8 mouse cellular contexts compared by ENCODE assay signal in the genomic region with DNA sequence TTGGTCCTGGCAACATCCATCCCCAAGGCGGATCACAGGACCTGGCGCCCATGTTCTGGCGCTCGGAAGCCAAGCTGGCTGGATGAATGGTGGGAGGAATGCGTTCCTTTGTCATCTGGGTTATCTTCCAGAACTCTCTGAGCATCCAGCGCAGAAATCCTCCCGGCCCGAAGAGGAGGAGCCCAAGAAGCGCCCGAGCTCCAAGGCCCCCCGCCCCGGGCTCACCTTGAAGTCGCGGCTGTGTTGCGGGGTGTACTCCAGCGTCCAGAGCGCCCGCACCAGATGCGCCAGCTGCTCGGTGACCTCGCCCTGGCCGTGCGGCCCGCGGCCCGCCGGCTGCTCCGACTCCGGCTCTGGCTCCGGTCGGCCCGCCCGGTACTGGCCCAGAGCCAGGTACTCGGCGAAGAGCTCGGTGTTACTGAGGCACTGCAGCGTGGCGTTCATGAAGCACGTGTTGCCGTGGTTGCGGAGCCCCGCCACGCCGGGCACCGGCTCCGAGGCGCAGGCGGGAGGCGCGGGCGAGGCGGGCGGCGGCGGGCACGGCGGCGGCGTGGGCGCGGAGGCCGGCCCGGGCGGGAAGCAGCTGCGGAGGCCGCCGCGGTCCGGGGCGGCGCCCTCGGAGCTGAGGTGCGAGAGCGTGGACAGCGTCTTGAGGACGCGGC. TPM values are rescaled to one million over a fixed set of nuclear protein-coding genes. Genes with fewer than 3 reads are reported as not detected.
A peak's percentile ranks its signal among the peaks of the same experiment; 100 is the strongest.
DNase-seq lines count a peak whose midpoint lies in the region; ATAC-seq and TF ChIP-seq lines count a peak whose summit lies in the region.

No protein-coding gene starts in this region.

- H3K4me2 ChIP-seq in heart, embryonic 14.5 days (ENCODE audit: low read length): peak overlapping the region; percentile 91
- H3K4me2 ChIP-seq in liver, postnatal 0 days (ENCODE audit: low read depth, low read length): peak overlapping the region; percentile 97
- peak overlapping the region; percentile 91 for H3K4me2 ChIP-seq in neural tube, embryonic 13.5 days

- peak; percentile 38 for ATAC-seq in erythroblast, adult 5-6 weeks (replicated peaks; ENCODE audit: low FRiP score, poor library complexity, severe bottlenecking)
- 0 out of 2 replicates have a peak, but pooled peaks have one; percentile 6 for ATAC-seq in heart, embryonic 14.5 days (ENCODE audit: insufficient number of reproducible peaks, insufficient read depth, low FRiP score, low read depth)
- peak; percentile 50 for ATAC-seq in liver, postnatal 0 days
- peak; percentile 48 for ATAC-seq in neural tube, embryonic 13.5 days (ENCODE audit: low read depth)

- H3K4me3 ChIP-seq in heart, embryonic 14.5 days (ENCODE audit: control insufficient read depth in 1 of 2, insufficient read depth in 1 of 2, low read depth in 1 of 2, low read length in 2 of 2): peak overlapping the region; percentile 73 to 87
- H3K4me3 ChIP-seq in liver, postnatal 0 days (ENCODE audit: low read depth, low read length): peak overlapping the region; percentile 72
- H3K4me3 ChIP-seq in neural tube, embryonic 13.5 days: peak overlapping the region; percentile 91

- peak overlapping the region; percentile 81 for H3K9ac ChIP-seq in heart, embryonic 14.5 days (ENCODE audit: low read length)
- H3K9ac ChIP-seq in liver, postnatal 0 days (replicated peaks): peak overlapping the region; percentile 74
- peak overlapping the region; percentile 87 for H3K9ac ChIP-seq in neural tube, embryonic 13.5 days

- 2% methylated on average over 76 of the region's 77 CpGs for WGBS in heart, embryonic 14.5 days
- under 1% methylated on average over 59 of the region's 77 CpGs for WGBS in liver, postnatal 0 days (ENCODE audit: insufficient replicate concordance)
- WGBS in neural tube, embryonic 13.5 days: under 1% methylated on average over 66 of the region's 77 CpGs

- peak overlapping the region in 1 of 2 experiments; percentile 73; a peak in 2 of 4 replicates for H3K27ac ChIP-seq in heart, embryonic 14.5 days (replicated peaks in 1 of 2; ENCODE audit: control insufficient read depth in 1 of 2, insufficient read depth in 1 of 2, low read depth in 2 of 2, low read length in 2 of 2)
- peak overlapping the region; percentile 46; the same call in 1 of the 2 replicates for H3K27ac ChIP-seq in liver, postnatal 0 days (ENCODE audit: low read depth)
- H3K27ac ChIP-seq in neural tube, embryonic 13.5 days (replicated peaks): peak overlapping the region; percentile 93

- no peak for TF ChIP-seq EP300 in liver, postnatal 0 days (IDR thresholded peaks at IDR 0.05; ENCODE audit: low read depth)

- no peaks in the 10 kb centered on the region for H3K9me3 ChIP-seq in heart, embryonic 14.5 days (ENCODE audit: control insufficient read depth, low read length)
- no peaks in the 10 kb centered on the region for H3K9me3 ChIP-seq in liver, postnatal 0 days (ENCODE audit: low read length)
- no peaks in the 10 kb centered on the region for H3K9me3 ChIP-seq in neural tube, embryonic 13.5 days

- H3K4me1 ChIP-seq in heart, embryonic 14.5 days (ENCODE audit: control insufficient read depth in 2 of 2, insufficient read depth in 2 of 2, low read length in 2 of 2): peaks cover 4 to 44% of the 10 kb centered on the region in 2 experiments
- H3K4me1 ChIP-seq in liver, postnatal 0 days (ENCODE audit: insufficient read depth): peaks cover 14% of the 10 kb centered on the region
- H3K4me1 ChIP-seq in neural tube, embryonic 13.5 days (replicated peaks): peaks cover 44% of the 10 kb centered on the region

- 0 out of 2 replicates have a peak, but pooled peaks cover 10% of the 10 kb centered on the region for H3K27me3 ChIP-seq in heart, embryonic 14.5 days (ENCODE audit: control insufficient read depth, insufficient read depth, low read length)
- H3K27me3 ChIP-seq in liver, postnatal 0 days (ENCODE audit: insufficient read depth, low read length): peaks cover 12% of the 10 kb centered on the region
- no peaks in the 10 kb centered on the region; the same call in 1 of the 2 replicates for H3K27me3 ChIP-seq in neural tube, embryonic 13.5 days

- no peaks in the 10 kb centered on the region for H3K36me3 ChIP-seq in heart, embryonic 14.5 days (ENCODE audit: control insufficient read depth, insufficient read depth, low read length)
- no peaks in the 10 kb centered on the region for H3K36me3 ChIP-seq in liver, postnatal 0 days (replicated peaks; ENCODE audit: insufficient read depth, low read length)
- H3K36me3 ChIP-seq in neural tube, embryonic 13.5 days: no peaks in the 10 kb centered on the region

- no peak for TF ChIP-seq CTCF in liver, postnatal 0 days (IDR thresholded peaks at IDR 0.05; ENCODE audit: low read depth)

- DNase-seq in CD8-positive naive resting alpha-beta T cell, adult 2 months (ENCODE audit: low read depth in 2 of 2, low spot score in 2 of 2): peak; percentile 14 to 20
- DNase-seq in brain, adult 2 months (ENCODE audit: low read depth, low spot score): peak; percentile 70
- peak; percentile 70 for DNase-seq in kidney, postnatal 10 days
- peak; percentile 68 for DNase-seq in liver, postnatal 0 days
- peak; percentile 59 for DNase-seq in testis, postnatal 14 days (ENCODE audit: low spot score)

RNA-seq across cellular contexts. Expression of gene Usp31, which starts 0.5 kb away (rescaled TPM):
- 0.42 and 7.5 TPM in 2 replicates for total RNA-seq in erythroblast, adult 5-6 weeks (2015; ENCODE audit: low replicate concordance)
- 2.2 and 2.9 TPM in 2 replicates for total RNA-seq in erythroblast, adult 5-6 weeks (2017; ENCODE audit: low replicate concordance)
- 2.4 and 2.5 TPM in 2 replicates for polyA plus RNA-seq in heart, embryonic 14.5 days (2014; fragmentation: Nextera tagmentation; extraction: Ambion mirVana)
- 0.46 and 0.53 TPM in 2 replicates for polyA plus RNA-seq in liver, postnatal 0 days (2015; fragmentation: Nextera tagmentation; extraction: Ambion mirVana)
- 3.0 and 3.4 TPM in 2 replicates for polyA plus RNA-seq in neural tube, embryonic 13.5 days (2015; fragmentation: Nextera tagmentation; extraction: Ambion mirVana)

RNA-seq across cellular contexts. Expression of gene Scnn1g, which starts 27.7 kb away (rescaled TPM):
- not detected in 2 replicates for total RNA-seq in erythroblast, adult 5-6 weeks (2015; ENCODE audit: low replicate concordance)
- total RNA-seq in erythroblast, adult 5-6 weeks (2017; ENCODE audit: low replicate concordance): not detected in 2 replicates
- polyA plus RNA-seq in heart, embryonic 14.5 days (2014; fragmentation: Nextera tagmentation; extraction: Ambion mirVana): not detected in 2 replicates
- polyA plus RNA-seq in liver, postnatal 0 days (2015; fragmentation: Nextera tagmentation; extraction: Ambion mirVana): 0.05 TPM in 1 of 2 replicates, not detected in the other
- polyA plus RNA-seq in neural tube, embryonic 13.5 days (2015; fragmentation: Nextera tagmentation; extraction: Ambion mirVana): 0.15 TPM in 1 of 2 replicates, not detected in the other

Comparison
In these comparisons a context has a peak if more than half of its experiments do, and no peak if none do; other contexts are left out.
1. DNase-seq: peak in every context shown above with its lines; median percentile 70 in brain, adult 2 months; 70 in kidney, postnatal 10 days; 68 in liver, postnatal 0 days; 59 in testis, postnatal 14 days; 17 in CD8-positive naive resting alpha-beta T cell, adult 2 months.